Mouse (Mus musculus) 3T3-L1 (cell line): ENCODE measurements around the gene Arih1.

Source experiments
- DNase-seq: peaks from one replicate; pipeline ENCODE4 v3.0.0-alpha.2; 2015; ENCODE audit warnings: low read depth, low spot score

The Arih1 gene

DNA sequence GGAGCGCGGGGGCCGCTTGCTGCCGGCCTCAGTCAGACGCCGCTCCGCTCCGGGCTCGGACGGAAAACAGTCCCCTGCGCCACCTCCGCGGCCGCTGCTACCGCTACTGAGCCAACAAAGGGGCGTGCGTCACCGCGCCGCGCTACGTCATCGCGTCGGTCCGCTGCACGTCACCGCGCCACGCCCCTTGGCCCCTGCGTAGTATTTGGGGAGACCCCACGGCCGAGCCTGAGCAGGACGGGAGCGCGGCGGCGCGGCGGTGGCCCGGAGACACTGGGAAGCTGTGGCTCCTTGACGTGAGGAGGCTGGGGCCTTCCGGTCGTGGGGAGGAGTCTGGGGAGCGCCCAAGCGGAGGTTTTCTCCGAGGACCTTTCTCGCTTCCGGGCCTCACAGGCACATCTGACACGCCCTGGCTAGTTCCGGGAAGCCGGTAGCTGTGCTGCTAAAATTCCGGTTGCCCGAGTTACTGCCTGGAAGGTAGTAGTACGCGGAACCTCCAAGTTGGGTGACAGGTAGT lies at the start of gene Arih1:
TSS of gene Arih1 (minus strand) at position 70 of the 517 bp plus-strand sequence.
- DNase-seq: peak; percentile 97

DNA sequence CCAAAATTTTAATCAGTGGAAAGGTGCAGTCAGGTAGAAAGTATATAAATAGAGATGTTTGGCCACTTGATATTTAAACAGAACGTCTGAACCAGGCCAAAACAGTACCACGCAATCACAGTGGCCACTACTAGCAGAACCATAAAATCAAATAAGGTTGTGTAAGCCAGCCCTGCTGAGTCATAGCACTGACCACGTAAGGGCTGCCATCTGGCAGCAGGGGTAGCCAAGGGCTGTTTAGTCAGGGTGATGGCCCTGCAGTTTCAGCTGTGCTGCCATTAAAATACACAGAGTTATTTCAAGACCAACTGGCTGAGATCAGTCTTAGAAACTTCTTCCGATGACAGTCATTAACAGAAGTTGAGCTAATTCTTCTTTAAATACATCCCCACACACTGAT lies 47.5 kb upstream of the Arih1 start:
- peak; percentile 93 for DNase-seq

DNA sequence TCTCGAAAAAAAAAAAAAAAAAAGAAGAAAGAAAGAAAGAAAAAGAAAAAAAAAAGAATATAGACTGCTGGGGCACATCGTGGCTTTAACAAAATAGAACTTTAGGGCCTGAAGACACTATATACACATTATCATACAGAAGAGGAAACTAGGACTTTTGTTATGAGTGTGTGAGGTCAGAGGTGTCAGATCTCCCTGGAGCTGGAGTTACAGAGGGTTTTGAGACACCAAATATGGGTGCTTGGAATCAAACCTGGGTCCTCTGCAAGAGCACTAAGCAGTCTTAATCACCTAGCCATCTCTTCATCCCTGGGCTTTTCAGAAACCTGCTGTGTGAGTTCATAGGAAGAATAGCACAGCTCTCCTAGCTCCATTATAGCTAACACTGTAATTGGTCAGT lies 47.0 kb upstream of the Arih1 start:
- DNase-seq: no peak

DNA sequence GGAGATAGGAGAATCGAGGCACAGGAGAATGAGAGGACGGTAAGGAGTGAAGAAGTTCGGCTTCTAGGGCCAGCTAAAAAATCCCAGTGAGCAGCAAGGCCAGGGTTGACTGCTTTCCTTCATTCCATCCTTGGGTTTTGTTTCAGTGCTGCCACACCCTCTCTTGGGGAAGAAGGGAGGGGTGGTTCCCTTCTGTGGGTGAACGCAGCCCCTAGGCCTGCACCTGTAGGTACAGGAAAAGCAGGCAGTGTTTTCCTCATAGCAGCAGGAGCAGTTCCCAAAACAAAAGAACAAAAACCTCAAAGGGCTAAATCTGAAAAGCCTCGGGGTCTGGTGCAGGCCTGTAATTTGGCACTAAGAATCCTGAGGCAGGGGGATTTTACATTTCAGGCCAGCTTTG lies 45.2 kb upstream of the Arih1 start:
- no peak for DNase-seq

DNA sequence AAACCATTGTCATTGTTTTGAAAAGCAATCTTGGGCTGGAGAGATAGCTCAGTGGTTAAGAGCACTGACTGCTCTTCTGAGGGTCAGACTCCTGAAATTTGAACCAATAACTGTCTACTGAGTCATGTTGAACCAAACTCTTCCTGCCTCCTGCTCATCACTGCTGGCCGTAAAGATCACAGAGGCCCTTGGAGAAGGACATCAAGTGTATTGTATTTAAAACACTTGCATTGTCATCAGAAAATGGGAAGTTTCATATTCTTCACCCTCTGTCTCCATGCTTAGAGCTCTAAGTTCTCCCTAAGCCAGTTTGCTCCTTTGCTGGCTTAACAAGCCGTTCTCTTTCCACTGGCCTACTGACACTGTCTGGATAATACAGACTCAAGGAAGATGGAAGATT lies 41.9 kb upstream of the Arih1 start:
- no peak for DNase-seq

DNA sequence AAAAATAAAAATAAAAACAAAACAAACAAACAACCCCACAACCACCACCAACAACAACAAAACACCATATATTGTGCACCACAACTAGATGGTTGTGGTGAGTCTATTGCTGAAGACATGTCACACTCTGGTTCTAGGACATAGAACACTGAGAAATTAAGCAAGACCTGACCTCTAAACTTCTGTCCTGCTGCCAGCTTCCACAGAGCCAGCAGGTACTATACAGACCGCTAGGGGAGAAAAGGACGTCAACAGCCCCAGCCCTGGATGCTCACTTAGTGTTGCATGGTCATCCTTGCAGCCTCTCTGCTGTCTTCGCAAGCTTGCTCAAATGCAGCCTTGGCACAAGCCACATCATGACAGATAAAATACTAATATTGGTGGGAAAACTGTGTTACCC lies 41.2 kb upstream of the Arih1 start:
- no peak for DNase-seq

DNA sequence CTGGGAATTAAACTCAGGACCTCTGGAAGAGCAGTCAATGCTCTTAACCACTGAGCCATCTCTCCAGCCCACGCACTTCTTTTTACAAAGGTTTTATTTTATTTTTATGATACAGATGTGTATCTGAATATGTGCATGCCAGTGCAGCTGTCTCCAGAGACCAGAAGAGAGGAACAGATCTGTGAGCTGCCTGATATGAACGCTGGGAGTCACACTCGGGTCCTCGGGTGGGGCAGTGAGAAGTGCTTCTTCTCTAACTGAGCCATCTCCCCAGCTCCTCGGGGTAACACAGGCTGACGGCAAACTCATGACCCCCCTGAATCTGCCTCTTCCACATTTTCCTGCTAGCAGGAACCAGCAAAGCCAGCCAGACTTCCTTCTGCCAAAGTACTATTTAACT lies 40.3 kb upstream of the Arih1 start:
- DNase-seq: no peak

DNA sequence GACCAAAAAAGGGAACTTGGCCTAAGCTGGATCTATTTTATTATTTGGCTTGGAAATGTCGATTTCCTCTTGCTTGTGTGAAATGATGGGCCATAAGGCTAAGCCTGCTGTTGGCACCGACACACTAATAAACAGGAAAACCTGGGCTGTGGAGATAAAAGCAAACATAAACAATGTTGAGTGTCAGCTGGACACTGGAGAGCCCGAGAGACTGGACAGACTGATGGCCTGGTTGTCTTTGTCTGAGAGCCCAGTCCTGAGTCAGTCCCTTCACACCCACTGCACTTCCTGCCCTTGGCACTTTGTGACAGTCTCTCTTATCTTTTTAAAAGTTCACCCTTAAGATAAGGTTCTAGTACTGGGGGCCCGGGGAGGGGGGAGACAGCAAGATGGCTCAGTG lies 36.5 kb upstream of the Arih1 start:
- no peak for DNase-seq

DNA sequence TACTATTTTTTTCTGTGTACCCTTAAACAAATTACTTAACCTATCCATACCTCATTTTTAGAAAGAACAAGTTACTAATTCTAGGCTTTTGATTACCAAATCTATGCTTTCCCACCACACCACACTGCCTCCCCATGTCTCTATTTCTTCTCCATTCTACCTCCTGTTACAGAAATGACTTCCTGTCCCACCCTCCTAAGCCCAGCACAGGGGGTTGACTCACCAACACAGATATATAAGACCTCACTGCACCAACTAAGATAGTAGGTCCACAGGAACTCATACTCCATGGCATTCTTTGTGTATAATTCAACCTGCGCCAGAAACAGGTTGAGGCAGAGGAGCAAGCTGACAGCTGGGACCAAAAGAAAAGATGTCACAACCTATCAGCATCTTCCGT lies 33.0 kb upstream of the Arih1 start:
- no peak for DNase-seq

DNA sequence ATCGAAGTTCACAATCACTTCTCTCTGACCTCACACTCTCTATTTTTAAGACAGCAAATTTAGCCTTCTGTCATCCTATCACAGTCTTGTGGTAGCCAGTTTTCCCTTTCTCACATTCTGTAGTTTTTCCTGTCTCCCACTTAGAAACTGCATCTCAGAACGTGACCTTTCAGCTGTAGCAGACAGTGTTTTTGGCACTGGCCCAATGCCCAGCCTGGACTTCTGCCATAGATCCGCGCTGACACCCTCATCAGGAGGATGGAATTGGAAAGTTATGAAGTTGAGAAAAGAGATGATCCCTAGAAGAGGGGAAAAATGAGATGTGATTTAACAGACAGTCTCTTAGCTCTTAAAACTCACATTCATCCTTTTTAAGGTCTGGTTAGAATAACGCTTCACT lies 32.6 kb upstream of the Arih1 start:
- DNase-seq: no peak

DNA sequence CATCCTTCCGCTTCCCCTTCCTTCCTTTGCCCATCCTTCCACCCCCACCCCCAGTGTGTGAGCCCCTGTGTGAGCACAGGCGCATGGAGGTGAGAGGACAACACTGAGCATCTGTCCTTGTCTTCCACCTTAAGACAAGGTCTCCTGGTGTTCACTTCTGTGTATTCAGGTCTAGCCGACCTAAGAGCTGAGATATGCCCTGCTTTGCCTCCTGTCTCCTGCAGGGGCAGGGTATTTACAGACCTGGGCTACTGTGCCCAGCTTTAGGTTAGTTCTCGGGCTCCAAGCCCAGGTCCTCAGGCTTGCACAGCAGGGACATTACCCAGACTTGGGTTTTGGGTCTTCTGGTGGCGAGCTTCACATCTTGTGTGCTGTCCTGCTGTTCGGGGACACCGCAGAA lies 30.7 kb upstream of the Arih1 start:
- DNase-seq: no peak

DNA sequence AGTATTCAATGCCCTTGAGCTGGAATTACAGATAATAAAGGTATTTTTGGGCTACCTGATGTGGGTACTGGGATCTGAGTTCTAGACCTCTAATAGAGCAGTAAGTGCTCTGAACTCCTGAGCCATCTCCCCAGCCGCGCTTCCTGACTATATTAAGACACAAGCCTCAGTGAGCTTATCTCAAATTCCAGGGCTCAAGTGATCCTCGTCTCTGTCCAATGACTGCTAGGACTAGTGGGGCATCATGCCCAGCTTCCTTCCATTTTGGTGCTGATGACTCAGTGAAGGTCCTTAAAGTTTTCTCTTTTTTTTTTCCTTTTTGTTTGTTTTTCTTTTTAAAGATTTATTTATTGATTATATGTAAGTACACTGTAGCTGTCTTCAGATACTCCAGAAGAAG lies 28.7 kb upstream of the Arih1 start:
- DNase-seq: peak; percentile 68

DNA sequence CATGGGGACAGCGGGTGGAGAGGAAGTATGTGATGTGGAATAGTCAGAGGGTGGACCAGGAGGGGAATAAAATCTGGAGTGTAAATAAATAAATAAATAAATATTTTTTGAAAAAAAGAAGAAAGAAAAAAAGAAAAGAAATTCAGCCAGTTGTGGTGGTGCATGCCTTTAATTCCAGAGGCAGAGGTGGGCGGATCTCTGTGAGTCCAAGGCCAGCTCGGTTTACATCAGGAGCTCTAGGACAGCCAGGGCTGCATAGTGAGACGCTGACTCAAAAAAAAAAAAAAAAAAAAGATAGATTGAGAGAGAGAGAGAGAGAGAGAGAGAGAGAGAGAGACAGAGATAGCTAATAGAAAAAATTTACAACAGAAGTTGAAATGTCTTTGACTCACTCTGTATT lies 26.0 kb upstream of the Arih1 start:
- DNase-seq: peak; percentile 89

DNA sequence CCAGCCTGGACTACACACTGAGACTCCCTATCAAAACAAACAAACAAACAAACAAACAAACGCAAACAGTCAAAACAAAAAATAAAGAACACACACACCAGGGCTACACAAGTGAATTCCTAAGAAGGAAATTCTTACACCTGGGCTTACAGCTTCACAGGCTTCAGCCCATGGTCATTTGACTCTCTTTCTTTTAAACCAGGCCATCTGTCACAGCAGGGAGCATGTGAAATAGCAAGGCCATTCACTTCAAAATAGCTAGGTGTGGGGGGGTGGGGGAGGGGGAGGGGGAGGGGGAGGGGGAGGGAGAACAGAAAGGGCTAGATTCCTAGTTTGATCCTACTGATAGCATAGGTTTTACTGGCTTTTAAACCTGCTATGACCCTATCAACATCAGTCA lies 21.7 kb upstream of the Arih1 start:
- DNase-seq: no peak

DNA sequence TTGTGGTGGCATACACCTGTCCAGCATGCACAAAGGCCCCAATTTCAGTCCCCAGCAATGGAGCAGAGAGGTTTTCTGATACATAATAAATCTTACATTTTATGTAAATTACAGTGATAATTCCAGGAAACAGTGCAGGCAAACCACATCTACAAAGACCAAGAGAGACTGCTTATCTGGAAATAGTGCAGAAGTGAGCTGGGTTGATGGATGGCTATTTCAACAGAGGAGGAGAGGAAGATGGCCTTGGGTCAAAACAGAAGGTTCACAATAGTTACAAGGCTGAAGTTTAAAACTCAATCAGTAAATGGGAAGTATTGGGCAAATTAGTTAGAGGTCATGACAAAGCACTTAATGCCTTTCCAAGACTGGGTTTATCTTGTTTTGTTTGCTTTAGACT lies 913 bp upstream of the Arih1 start:
- DNase-seq: no peak

DNA sequence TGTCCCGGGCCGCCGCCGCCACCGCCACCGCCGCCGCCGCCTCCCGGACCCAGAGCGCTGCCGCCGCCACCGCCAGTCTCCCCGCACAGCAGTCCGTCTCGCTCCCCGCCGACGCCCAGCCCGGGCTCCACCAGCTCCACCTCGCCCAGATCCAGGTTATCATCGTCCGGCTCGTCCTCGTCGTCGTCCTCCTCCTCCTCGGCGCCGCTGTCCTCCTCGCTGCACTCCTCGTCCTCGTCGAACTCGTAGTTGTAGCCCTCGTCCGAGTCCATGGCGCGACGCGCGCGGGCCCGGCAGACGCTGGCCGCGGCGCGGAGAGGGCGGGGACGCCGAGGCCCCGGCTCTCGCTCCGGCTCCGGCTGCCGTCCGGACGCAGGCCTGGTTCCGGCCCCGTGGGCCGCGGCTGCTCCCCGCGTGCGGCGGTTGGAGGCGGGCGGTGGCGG lies 321 bp downstream of the Arih1 start:
- peak; percentile 26 for DNase-seq

DNA sequence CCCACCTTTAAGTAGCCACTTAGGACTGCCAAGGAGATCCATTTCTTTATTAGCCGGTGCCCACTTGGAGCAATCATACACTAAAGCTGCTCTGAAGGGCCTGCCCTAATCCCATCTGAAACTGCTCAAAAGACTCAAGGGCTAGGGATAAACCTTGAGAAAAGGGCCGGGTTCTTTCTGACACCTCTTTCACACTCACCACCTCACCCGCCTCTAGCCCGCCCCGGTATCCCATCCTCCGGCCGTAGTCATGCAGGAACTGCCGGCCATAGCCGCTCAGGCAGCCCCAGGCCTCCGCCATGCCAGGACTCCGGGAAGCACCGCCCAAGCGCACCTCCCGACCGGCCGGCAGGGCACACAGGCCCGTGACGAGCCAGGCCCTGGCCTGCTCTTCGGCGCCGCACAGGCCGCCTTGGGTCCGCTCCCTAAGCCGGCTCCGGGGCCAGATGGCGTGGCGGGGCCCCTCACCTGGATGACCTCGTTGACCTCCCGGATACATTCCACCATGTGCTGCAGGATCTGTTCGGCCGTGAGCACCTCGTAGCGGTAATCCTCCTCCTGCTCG lies 825 bp downstream of the Arih1 start:
- DNase-seq: peak; percentile 57

DNA sequence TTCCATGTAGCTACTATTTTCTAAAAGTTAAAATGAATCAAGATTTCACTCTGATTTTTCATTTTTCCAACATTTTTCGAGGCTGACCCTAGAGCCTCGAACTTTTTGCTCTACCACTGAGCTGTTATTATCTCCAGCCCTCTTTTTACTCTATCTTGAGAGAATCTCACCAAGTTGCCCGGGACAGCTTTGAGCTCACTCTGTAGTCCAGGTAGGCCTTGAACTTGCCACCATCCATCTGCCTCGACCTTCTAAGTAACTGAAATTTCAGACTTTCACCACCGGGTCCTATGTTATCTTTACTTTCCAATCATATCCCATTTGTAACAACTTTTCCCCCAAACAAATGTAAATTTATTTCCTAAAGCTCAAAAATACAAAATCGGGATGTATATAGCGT lies 1.7 kb downstream of the Arih1 start:
- DNase-seq: peak; percentile 20

DNA sequence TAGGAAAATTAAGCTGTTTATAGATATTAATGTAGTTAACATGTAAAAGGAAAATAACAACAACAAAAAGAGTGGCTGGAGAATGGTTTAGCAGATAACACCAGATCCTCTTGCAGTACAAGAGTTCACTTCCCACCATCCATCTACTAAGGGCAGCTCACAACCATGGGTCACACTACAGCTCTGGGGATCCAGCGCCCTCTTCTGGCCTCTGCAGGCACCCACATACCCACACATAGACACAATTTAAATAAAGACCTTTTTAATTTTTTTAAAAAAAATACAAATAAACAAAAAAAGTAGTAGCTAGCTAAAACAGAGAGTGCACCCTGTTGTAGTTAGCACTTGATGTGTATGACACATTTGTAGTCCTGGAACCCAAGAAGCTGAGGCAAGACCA lies 4.0 kb downstream of the Arih1 start:
- DNase-seq: peak; percentile 73

DNA sequence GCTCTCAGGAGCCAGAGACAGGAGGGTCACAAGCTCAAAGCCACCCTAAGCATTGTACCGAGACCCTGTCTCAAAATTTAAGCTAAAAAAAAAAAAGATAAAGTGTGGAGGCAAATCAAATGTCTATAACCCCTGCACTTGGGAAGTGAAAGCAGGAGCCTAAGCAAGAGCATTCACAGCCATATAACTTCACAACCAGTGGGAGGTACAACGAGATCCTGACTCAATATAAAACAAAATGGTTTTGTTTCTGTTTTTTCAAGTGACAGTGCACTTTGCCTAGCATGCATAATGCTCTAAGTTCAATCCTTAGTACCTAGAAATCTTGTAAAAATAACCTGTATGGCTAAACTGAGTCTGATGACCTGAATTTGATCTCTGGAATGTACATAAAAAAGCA lies 9.8 kb downstream of the Arih1 start:
- no peak for DNase-seq

DNA sequence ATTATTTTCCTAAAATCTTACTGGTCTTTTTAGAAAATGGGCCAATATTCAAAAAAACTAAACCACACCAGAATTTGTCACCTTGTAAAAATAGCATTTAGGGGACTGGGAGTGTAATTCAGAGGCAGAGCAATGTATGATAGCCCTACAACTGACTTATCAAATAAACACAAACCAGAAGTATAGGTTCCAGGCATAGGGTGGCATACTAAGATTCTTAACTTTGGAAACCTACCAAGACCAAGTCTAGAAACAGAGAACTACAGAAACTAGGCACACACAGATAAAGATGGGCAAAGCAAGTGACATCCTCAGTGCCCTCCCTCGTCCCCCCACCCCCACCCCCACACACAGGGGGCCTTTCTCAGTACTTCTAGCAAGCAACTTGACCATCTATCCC lies 11.6 kb downstream of the Arih1 start:
- DNase-seq: no peak

DNA sequence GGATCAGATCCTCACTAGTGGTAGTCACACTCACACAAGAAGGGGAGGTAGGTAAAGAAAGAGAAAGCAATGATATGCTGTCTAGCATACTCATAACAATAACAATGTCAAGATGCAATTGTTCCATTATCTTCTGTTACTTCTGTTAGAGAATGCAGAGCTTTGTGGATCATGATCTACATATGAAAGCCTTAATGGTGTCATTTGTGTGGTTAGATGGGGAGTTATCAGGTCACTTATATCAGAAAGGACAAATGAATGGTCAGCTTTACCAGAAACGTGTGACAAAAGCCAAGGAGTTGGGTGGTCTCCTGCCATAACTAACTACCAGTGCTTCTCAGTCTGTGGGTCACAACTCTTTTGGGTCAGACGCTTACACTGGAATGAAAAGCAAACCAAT lies 13.2 kb downstream of the Arih1 start:
- DNase-seq: no peak

DNA sequence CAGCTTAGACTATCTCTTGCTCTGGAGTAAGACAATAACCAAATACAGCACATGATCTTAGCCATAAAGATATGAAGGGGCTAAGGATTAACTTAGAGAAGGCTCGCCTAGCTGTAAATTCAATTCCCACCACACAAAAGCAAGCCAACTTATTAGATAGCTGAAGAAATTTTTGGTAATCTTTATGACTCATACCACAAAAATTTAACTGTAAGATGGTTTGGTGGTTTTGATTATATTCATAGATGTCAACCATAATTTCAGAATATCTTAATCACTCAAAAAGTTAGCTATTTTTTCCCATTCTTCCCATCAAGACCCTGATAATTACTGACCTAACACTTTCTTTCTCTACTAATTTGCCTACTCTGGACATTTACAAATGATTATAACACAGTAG lies 17.0 kb downstream of the Arih1 start:
- DNase-seq: peak; percentile 64

DNA sequence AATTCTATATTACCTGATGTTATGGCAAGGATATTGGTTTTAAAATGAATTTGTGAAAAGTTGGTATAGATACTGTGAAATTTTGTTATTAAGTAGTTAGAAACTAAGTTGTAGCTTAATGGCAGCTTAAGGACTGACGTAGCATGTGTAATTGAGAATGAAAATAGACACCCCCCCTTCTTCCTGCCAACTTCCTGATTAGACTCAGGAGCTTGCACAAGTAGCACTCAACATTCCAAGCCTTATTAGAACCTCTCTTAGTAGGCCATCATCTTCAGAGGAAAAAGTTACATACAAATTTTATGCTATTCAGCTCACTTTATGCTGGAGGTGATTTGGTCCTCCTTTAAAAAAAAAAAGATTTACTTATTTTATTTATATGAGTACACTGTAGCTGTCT lies 22.1 kb downstream of the Arih1 start:
- DNase-seq: no peak
